Mouse (Mus musculus) skeletal muscle tissue, postnatal 0 days (tissue): ENCODE data around the gene Lmo2. TPM values are rescaled to one million over a fixed set of nuclear protein-coding genes. Genes with fewer than 3 reads are reported as not detected.

Experiments
- polyA plus RNA-seq: library from polyadenylated mRNA; unstranded; fragments of >200 nt; fragmentation: Nextera tagmentation; extraction: Ambion mirVana; gene quantifications from 2 replicates; pipeline ENCODE4 v1.2.1, GENCODE M21; 2015

Gene Lmo2
- polyA plus RNA-seq: 22.2 and 24.1 TPM in 2 replicates

GRCm38 (mm10) chr2:103957649-103958546 is at the start of gene Lmo2:
TSS of gene Lmo2 (plus strand) at chr2:103957986.

DNA sequence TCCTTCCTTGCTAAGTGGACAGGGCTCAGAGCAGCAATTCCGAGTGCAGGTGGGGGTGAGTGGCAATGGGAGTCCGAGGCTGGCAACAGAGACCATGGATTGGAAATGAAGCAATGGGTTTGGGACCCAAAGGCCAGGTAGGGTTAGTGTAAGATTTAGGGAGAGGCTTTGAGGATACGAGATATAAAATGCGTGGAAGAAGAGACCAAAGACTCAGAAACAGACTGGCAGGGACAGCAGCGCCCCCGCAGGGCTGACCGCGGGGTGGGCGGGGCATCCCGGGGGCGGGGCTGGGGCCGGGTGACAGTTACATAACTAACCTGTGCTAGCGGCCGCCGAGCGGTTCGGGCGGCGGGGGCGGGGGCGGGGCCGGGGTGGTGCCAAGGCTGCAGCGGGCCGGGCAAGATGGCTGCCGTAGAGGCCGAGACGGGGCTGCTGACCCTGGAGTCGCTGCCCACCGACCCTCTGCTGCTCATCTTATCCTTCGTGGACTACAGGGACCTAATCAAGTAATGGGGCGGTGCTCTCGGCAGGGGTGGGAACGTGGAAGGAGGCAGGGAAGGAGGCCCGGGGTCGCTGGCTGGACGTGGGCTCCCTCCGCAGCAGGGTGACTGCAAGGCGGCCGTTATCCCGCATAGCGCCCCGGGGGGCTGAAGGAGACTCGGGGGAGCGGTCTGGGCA is 69.8 kb downstream of the Lmo2 start, which contains the start of gene Fbxo3:
Gene Fbxo3 (plus strand): TSS at position 264 of the 681 bp plus-strand sequence.

GRCm38 (mm10) chr2:104028139-104028723 is 70.4 kb downstream of the Lmo2 start, which contains the start of gene 4931422A03Rik:
TSS of gene 4931422A03Rik (minus strand) at chr2:104028361.

Other genes starting within 250 kb of the Lmo2 start
- gene Nat10, start 196.7 kb upstream of the Lmo2 start, polyA plus RNA-seq: 7.8 and 8.0 TPM in 2 replicates
- gene Caprin1, start 160.3 kb upstream of the Lmo2 start, polyA plus RNA-seq: 98.1 and 101 TPM in 2 replicates
- gene Fbxo3, start 69.7 kb downstream of the Lmo2 start, polyA plus RNA-seq: 38.4 and 43.1 TPM in 2 replicates
- 1.0 and 1.1 TPM in 2 replicates for gene 4931422A03Rik, start 70.4 kb downstream of the Lmo2 start, polyA plus RNA-seq
- gene Gm10912, start 107.8 kb downstream of the Lmo2 start, polyA plus RNA-seq: not detected in 2 replicates
- not detected in 2 replicates for gene Gm10799, start 110.6 kb downstream of the Lmo2 start, polyA plus RNA-seq
- 5.7 and 9.6 TPM in 2 replicates for gene Cd59b, start 111.9 kb downstream of the Lmo2 start, polyA plus RNA-seq
- 34.3 and 37.7 TPM in 2 replicates for gene Cd59a, start 137.8 kb downstream of the Lmo2 start, polyA plus RNA-seq
- gene A930018P22Rik, start 164.8 kb downstream of the Lmo2 start, polyA plus RNA-seq: 1.8 and 2.0 TPM in 2 replicates